Mouse (Mus musculus) hindbrain, embryonic 14.5 days (tissue): ENCODE data around the gene Erich4. TPM values are rescaled to one million over a fixed set of nuclear protein-coding genes. Genes with fewer than 3 reads are reported as not detected.

Experiments used
- ATAC-seq: fragments of 200-750 bp; cut with Nextera tagmentation; 2 replicates; pipeline ENCODE4 v1.8.0; 2017; ENCODE audit warnings: moderate number of reproducible peaks, mild to moderate bottlenecking, moderate TSS enrichment, moderate library complexity; ENCODE audit not compliant: low FRiP score
- DNase-seq: peaks from one replicate; pipeline ENCODE4 v3.0.0-alpha.2; 2015; ENCODE audit warnings: low spot score
- H3K27ac ChIP-seq: fragments of 300-500 bp; sonication (generic); 2 replicates; pipeline ENCODE4 v1.5.1; 2014; ENCODE audit warnings: mild to moderate bottlenecking, moderate library complexity
- H3K27me3 ChIP-seq: fragments of 300-500 bp; sonication (generic); 2 replicates; pipeline ENCODE4 v1.6.1; 2014; ENCODE audit warnings: mild to moderate bottlenecking, low read length, mixed read lengths; ENCODE audit not compliant: control insufficient read depth, insufficient read depth
- H3K36me3 ChIP-seq: fragments of 300-500 bp; sonication (generic); replicated peaks from 2 replicates; pipeline ENCODE4 v1.6.1; 2014; ENCODE audit not compliant: control insufficient read depth, insufficient read depth
- H3K4me1 ChIP-seq: fragments of 300-500 bp; sonication (generic); replicated peaks from 2 replicates; pipeline ENCODE4 v1.6.1; 2014; ENCODE audit warnings: antibody characterized with exemption, low read length, mixed read lengths; ENCODE audit not compliant: control insufficient read depth, insufficient read depth
- H3K4me2 ChIP-seq: fragments of 300-500 bp; sonication (generic); replicated peaks from 2 replicates; pipeline ENCODE4 v1.6.1; 2014; ENCODE audit warnings: mild to moderate bottlenecking, moderate library complexity
- H3K4me3 ChIP-seq: fragments of 300-500 bp; sonication (generic); replicated peaks from 2 replicates; pipeline ENCODE4 v1.5.1; 2014; ENCODE audit warnings: mild to moderate bottlenecking, low read length
- H3K9ac ChIP-seq: fragments of 300-500 bp; sonication (generic); 2 replicates; pipeline ENCODE4 v1.6.1; 2014
- H3K9me3 ChIP-seq: fragments of 300-500 bp; sonication (generic); 2 replicates; pipeline ENCODE4 v1.6.1; 2016; ENCODE audit warnings: low read length; ENCODE audit not compliant: control insufficient read depth
- WGBS: fragments of 180-500 bp; shearing (Covaris S2); extraction: QIAGEN DNeasy Blood & Tissue Kit; methylation state at CpG from one replicate; pipeline ENCODE4 v1.1.7; 2014; 5-methylcytosine and 5-hydroxymethylcytosine counted together
- polyA plus RNA-seq: library from polyadenylated mRNA; unstranded; fragments of >200 nt; fragmentation: Nextera tagmentation; extraction: Ambion mirVana; gene quantifications from 2 replicates; pipeline ENCODE4 v1.2.1, GENCODE M21; 2014

Erich4 gene
- polyA plus RNA-seq, 1 experiment from 2014 or later = not detected

GRCm38 (mm10) chr7:25625594-25626250 is 10.0 kb upstream of the Erich4 start:
- no peak overlapping the region for H3K4me2 ChIP-seq
- 79% methylated on average over 10 of the region's 10 CpGs for WGBS
- DNase-seq (no peak), ATAC-seq (no peak)
- no peak overlapping the region for H3K27ac ChIP-seq
- no peak overlapping the region for H3K9ac ChIP-seq
- H3K27me3 ChIP-seq = peaks cover 19% of the 10 kb centered on the region
- no peak overlapping the region for H3K4me3 ChIP-seq
- H3K9me3 ChIP-seq = no peaks in the 10 kb centered on the region
- peaks cover 48% of the 10 kb centered on the region for H3K36me3 ChIP-seq
- peaks cover 9% of the 10 kb centered on the region; the same call in 1 of the 2 replicates for H3K4me1 ChIP-seq

GRCm38 (mm10) chr7:25624851-25625250 is 9.2 kb upstream of the Erich4 start:
- H3K4me2 ChIP-seq = no peak overlapping the region
- peaks cover 12% of the 10 kb centered on the region; the same call in 1 of the 2 replicates for H3K4me1 ChIP-seq
- H3K4me3 ChIP-seq = no peak overlapping the region
- DNase-seq (no peak), ATAC-seq (no peak)
- H3K9me3 ChIP-seq = no peaks in the 10 kb centered on the region
- H3K27me3 ChIP-seq = peaks cover 19% of the 10 kb centered on the region
- H3K36me3 ChIP-seq = peaks cover 39% of the 10 kb centered on the region
- no peak overlapping the region for H3K9ac ChIP-seq
- no peak overlapping the region for H3K27ac ChIP-seq
- 89% methylated on average over 5 of the region's 5 CpGs for WGBS

- Histone ChIP-seq H3K36me3 (peaks cover 37% of the 10 kb centered on the region), H3K27me3 (peaks cover 16% of the 10 kb centered on the region), H3K4me2 (no peak overlapping the region), H3K9ac (no peak overlapping the region), H3K27ac (no peak overlapping the region), H3K9me3 (no peaks in the 10 kb centered on the region), H3K4me3 (no peak overlapping the region), H3K4me1 (peaks cover 14% of the 10 kb centered on the region; the same call in 1 of the 2 replicates)
- WGBS = 90% methylated on average over 11 of the region's 11 CpGs
- DNase-seq = no peak
- ATAC-seq = no peak
These were observed 8.2 kb upstream of the Erich4 start for GRCm38 (mm10) chr7:25623857-25624370.

DNA sequence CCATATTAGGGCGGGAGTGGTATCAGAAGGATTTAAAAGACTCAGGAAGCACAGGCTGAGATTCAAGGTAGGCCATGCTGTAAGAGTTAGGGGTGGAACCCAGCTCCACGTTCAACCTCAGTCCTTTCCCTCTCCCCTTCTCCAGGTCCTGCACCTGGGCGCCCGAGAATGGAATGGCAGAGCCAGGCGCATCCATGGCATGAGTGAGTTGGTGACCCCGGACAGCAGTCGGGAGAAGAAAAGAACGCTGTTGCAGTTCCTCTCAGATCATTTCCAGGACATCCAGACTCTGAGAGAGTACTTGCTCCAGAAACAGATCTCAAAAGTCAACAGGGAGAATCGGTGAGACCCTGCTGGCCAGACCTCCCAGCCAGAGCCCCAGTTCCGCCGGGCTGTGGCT is 5.1 kb upstream of the Erich4 start:
- H3K9ac ChIP-seq = no peak overlapping the region
- 87% methylated on average over 11 of the region's 11 CpGs for WGBS
- DNase-seq (no peak), ATAC-seq (no peak)
- no peaks in the 10 kb centered on the region for H3K27me3 ChIP-seq
- peaks cover 5% of the 10 kb centered on the region; the same call in 1 of the 2 replicates for H3K4me1 ChIP-seq
- H3K9me3 ChIP-seq = no peaks in the 10 kb centered on the region
- peaks cover 37% of the 10 kb centered on the region for H3K36me3 ChIP-seq
- no peak overlapping the region for H3K27ac ChIP-seq
- no peak overlapping the region for H3K4me2 ChIP-seq
- H3K4me3 ChIP-seq = no peak overlapping the region

GRCm38 (mm10) chr7:25620101-25620500 is 4.4 kb upstream of the Erich4 start:
- H3K27ac ChIP-seq = no peak overlapping the region
- peak overlapping the region; percentile 55 for H3K4me2 ChIP-seq
- H3K36me3 ChIP-seq = peaks cover 33% of the 10 kb centered on the region
- WGBS = 95% methylated on average over 5 of the region's 5 CpGs
- no peaks in the 10 kb centered on the region for H3K9me3 ChIP-seq
- H3K4me3 ChIP-seq = peak overlapping the region; percentile 62
- H3K9ac ChIP-seq = no peak overlapping the region
- H3K4me1 ChIP-seq = peaks cover 5% of the 10 kb centered on the region; the same call in 1 of the 2 replicates
- DNase-seq (no peak), ATAC-seq (no peak)
- no peaks in the 10 kb centered on the region for H3K27me3 ChIP-seq

DNA sequence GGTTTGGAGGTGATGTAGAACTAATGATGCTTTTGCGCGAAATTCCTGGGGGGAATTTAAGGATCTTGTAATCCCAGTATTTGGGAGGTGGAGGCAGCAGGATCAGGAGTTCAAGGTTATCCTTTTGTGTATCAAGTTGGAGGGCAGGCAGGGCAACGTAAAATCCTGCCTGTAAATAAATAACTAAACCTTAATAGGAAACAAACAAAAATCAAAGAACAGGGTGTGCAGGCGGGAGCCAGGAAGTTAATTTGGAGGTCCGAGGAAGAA is 4.0 kb upstream of the Erich4 start:
- H3K27ac ChIP-seq = no peak overlapping the region
- 25% methylated on average over 5 of the region's 5 CpGs for WGBS

DNA sequence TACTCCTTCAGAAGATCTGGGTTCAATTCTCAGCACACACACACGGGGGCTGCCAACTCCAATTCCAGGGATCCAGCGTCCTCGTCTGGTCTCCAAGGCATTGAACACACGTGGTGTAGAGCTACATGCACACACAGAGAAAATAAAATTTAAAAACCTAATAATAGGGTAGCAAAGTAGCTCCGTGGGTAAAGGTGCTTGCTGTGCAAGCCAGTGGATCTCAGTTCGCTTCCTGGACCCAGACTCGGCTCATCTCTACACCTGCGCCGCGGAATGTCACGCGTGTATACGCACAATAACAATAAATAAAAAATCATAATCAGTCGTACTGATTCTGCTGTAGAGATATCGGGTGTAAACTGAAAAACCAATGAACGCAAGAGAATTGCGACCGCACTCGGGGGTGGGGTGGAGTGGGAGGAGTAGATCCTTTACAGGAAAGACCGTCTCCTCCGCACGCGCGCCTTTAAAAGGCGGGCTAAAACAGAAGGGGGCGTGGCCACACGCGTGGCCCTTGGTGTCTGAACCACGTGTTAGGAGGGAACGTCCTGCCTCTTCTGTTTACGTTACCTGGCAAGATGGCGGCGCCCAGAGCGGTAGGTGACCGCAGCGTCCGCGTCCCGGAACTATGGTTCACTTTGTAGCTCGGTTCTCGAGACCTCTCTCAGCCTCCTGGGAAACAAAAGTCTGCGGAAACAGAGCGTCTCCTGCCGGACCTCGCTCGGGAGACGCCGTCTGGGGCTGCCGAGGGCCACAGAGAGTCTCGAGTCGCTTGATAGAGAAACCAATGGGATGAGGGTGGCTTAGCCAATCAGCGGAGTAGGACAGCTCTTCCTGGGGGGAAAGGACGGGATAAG is 3.4 kb upstream of the Erich4 start, which contains the start of gene Dmac2:
Dmac2 (plus strand) TSS at position 550 of the 857 bp plus-strand sequence.
- Histone ChIP-seq H3K27ac (no peak within 1 kb of the TSS), H3K27me3 (no peaks in the 10 kb centered on the region), H3K4me1 (peaks cover 5% of the 10 kb centered on the region; the same call in 1 of the 2 replicates), H3K9me3 (no peaks in the 10 kb centered on the region), H3K4me2 (peak within 1 kb of the TSS; percentile 55), H3K4me3 (peak within 1 kb of the TSS; percentile 62), H3K36me3 (peaks cover 25% of the 10 kb centered on the region), H3K9ac (peak within 1 kb of the TSS; percentile 62)
- DNase-seq = peak; percentile 94
- WGBS = 1% methylated on average over 53 of the region's 53 CpGs
- ATAC-seq = peak; percentile 95

More for the DNA sequence above, 4.0 kb upstream of the Erich4 start:
- H3K4me2 ChIP-seq = peak overlapping the region; percentile 55
- H3K9me3 ChIP-seq = no peaks in the 10 kb centered on the region
- peaks cover 5% of the 10 kb centered on the region; the same call in 1 of the 2 replicates for H3K4me1 ChIP-seq
- no peaks in the 10 kb centered on the region for H3K27me3 ChIP-seq
- DNase-seq (no peak), ATAC-seq (no peak)
- H3K36me3 ChIP-seq = peaks cover 29% of the 10 kb centered on the region
- H3K4me3 ChIP-seq = peak overlapping the region; percentile 62
- peak overlapping the region; percentile 62 for H3K9ac ChIP-seq

- H3K4me1 ChIP-seq = peaks cover 5% of the 10 kb centered on the region; the same call in 1 of the 2 replicates
- no peak for DNase-seq
- H3K9me3 ChIP-seq = no peaks in the 10 kb centered on the region
- no peak overlapping the region for H3K4me2 ChIP-seq
- H3K4me3 ChIP-seq = no peak overlapping the region
- no peak for ATAC-seq
- 84% methylated on average over 10 of the region's 10 CpGs for WGBS
- H3K27me3 ChIP-seq = no peaks in the 10 kb centered on the region
- no peak overlapping the region for H3K27ac ChIP-seq
- no peak overlapping the region for H3K9ac ChIP-seq
- H3K36me3 ChIP-seq = peaks cover 15% of the 10 kb centered on the region; the same call in 1 of the 2 replicates
These were observed 1.9 kb upstream of the Erich4 start for GRCm38 (mm10) chr7:25617376-25618160.
